Mouse (Mus musculus) frontal cortex, adult (tissue): ENCODE results near the gene Abcc1.

ENCODE experiments used
- ATAC-seq: cut with Nextera tagmentation; 2 replicates; pipeline ENCODE4 v1.9.2; 2017; ENCODE audit warnings: mild to moderate bottlenecking, moderate library complexity, mixed read lengths; ENCODE audit not compliant: low TSS enrichment

The Abcc1 gene

GRCm38 (mm10) chr16:14439801-14440614 lies 78.7 kb downstream of the Abcc1 start:
- no peak for ATAC-seq

- no peak; the same call in 1 of the 2 replicates for ATAC-seq
Observed at GRCm38 (mm10) chr16:14444059-14444855, 82.9 kb downstream of the Abcc1 start.

- 0 out of 2 replicates have a peak, but pooled peaks have one; percentile 31 for ATAC-seq
Observed at GRCm38 (mm10) chr16:14445197-14445596, 83.8 kb downstream of the Abcc1 start.

GRCm38 (mm10) chr16:14447366-14447765 lies 86.0 kb downstream of the Abcc1 start:
- ATAC-seq = no peak

GRCm38 (mm10) chr16:14448307-14448706 lies 86.9 kb downstream of the Abcc1 start:
- no peak for ATAC-seq

GRCm38 (mm10) chr16:14449861-14450260 lies 88.5 kb downstream of the Abcc1 start:
- peak; percentile 93 for ATAC-seq

GRCm38 (mm10) chr16:14451374-14452046 lies 90.2 kb downstream of the Abcc1 start:
- peak; percentile 51 for ATAC-seq

GRCm38 (mm10) chr16:14462535-14462934 lies 101.2 kb downstream of the Abcc1 start:
- no peak for ATAC-seq

- no peak for ATAC-seq
Observed at GRCm38 (mm10) chr16:14465016-14465415, 103.7 kb downstream of the Abcc1 start.

- no peak for ATAC-seq
Observed at GRCm38 (mm10) chr16:14468351-14468750, 107.0 kb downstream of the Abcc1 start.

- no peak for ATAC-seq
Observed at GRCm38 (mm10) chr16:14468841-14469240, 107.5 kb downstream of the Abcc1 start.

- ATAC-seq = no peak
Observed at GRCm38 (mm10) chr16:14472171-14472570, 110.8 kb downstream of the Abcc1 start.

GRCm38 (mm10) chr16:14473686-14474085 lies 112.3 kb downstream of the Abcc1 start:
- no peak for ATAC-seq

GRCm38 (mm10) chr16:14475001-14475400 lies 113.6 kb downstream of the Abcc1 start:
- no peak for ATAC-seq

GRCm38 (mm10) chr16:14476056-14476455 lies 114.7 kb downstream of the Abcc1 start:
- no peak for ATAC-seq

- ATAC-seq = no peak
Observed at GRCm38 (mm10) chr16:14476701-14477400, 115.5 kb downstream of the Abcc1 start.

- ATAC-seq = no peak
Observed at GRCm38 (mm10) chr16:14477510-14478300, 116.3 kb downstream of the Abcc1 start.

GRCm38 (mm10) chr16:14479641-14480040 lies 118.3 kb downstream of the Abcc1 start:
- no peak for ATAC-seq

GRCm38 (mm10) chr16:14483221-14483620 lies 121.9 kb downstream of the Abcc1 start:
- ATAC-seq = no peak

- no peak for ATAC-seq
Observed at GRCm38 (mm10) chr16:14493491-14494114, 132.2 kb downstream of the Abcc1 start.
